Mouse (Mus musculus) liver, embryonic 12.5 days (tissue): ENCODE data around the gene Rad51b. TPM values are rescaled to one million over a fixed set of nuclear protein-coding genes. Genes with fewer than 3 reads are reported as not detected.

Experiments
- ATAC-seq: fragments of 200-750 bp; cut with Nextera tagmentation; 2 replicates; pipeline ENCODE4 v1.8.0; 2017; ENCODE audit warnings: moderate number of reproducible peaks, mild to moderate bottlenecking, moderate library complexity
- H3K27ac ChIP-seq: fragments of 300-500 bp; sonication (generic); 2 replicates; pipeline ENCODE4 v1.5.1; 2016; ENCODE audit warnings: mild to moderate bottlenecking
- H3K27me3 ChIP-seq: fragments of 300-500 bp; sonication (generic); replicated peaks from 2 replicates; pipeline ENCODE4 v1.6.1; 2016; ENCODE audit warnings: mild to moderate bottlenecking, moderate library complexity
- H3K36me3 ChIP-seq: fragments of 300-500 bp; sonication (generic); 2 replicates; pipeline ENCODE4 v1.6.1; 2016; ENCODE audit warnings: mild to moderate bottlenecking, moderate library complexity
- H3K4me1 ChIP-seq: fragments of 300-500 bp; sonication (generic); 2 replicates; pipeline ENCODE4 v1.6.1; 2016
- H3K4me2 ChIP-seq: fragments of 300-500 bp; sonication (generic); 2 replicates; pipeline ENCODE4 v1.6.1; 2016; ENCODE audit warnings: mild to moderate bottlenecking, moderate library complexity
- H3K4me3 ChIP-seq: fragments of 300-500 bp; sonication (generic); 2 replicates; pipeline ENCODE4 v1.5.1; 2016; ENCODE audit warnings: mild to moderate bottlenecking, moderate library complexity
- H3K9ac ChIP-seq: fragments of 300-500 bp; sonication (generic); 2 replicates; pipeline ENCODE4 v1.6.1; 2016; ENCODE audit warnings: mild to moderate bottlenecking, moderate library complexity
- H3K9me3 ChIP-seq: fragments of 300-500 bp; sonication (generic); replicated peaks from 2 replicates; pipeline ENCODE4 v1.6.1; 2016; ENCODE audit warnings: mild to moderate bottlenecking, moderate library complexity
- WGBS: fragments of 180-500 bp; shearing (Covaris S2); methylation state at CpG from one replicate; pipeline ENCODE4 v1.1.7; 2016; ENCODE audit not compliant: insufficient replicate concordance; 5-methylcytosine and 5-hydroxymethylcytosine counted together
- polyA plus RNA-seq: library from polyadenylated mRNA; unstranded; fragments of >200 nt; fragmentation: Nextera tagmentation; extraction: Ambion mirVana; gene quantifications from 2 replicates; pipeline ENCODE4 v1.2.1, GENCODE M21; 2016

Rad51b gene
- polyA plus RNA-seq, 1 experiment from 2014 or later = 7.5 TPM

GRCm38 (mm10) chr12:79808426-79809398, 511.6 kb downstream of the Rad51b start:
- WGBS = 80% methylated on average over 18 of the region's 18 CpGs
- no peaks in the 10 kb centered on the region for H3K27me3 ChIP-seq
- H3K4me3 ChIP-seq = no peak overlapping the region
- H3K27ac ChIP-seq = no peak overlapping the region
- H3K4me1 ChIP-seq = peaks cover 11% of the 10 kb centered on the region; the same call in 1 of the 2 replicates
- H3K4me2 ChIP-seq = no peak overlapping the region
- no peaks in the 10 kb centered on the region for H3K36me3 ChIP-seq
- no peak overlapping the region for H3K9ac ChIP-seq
- no peaks in the 10 kb centered on the region for H3K9me3 ChIP-seq
- ATAC-seq = no peak

- H3K27me3 ChIP-seq = no peaks in the 10 kb centered on the region
- WGBS = 82% methylated on average over 5 of the region's 5 CpGs
- no peaks in the 10 kb centered on the region for H3K36me3 ChIP-seq
- no peak overlapping the region for H3K4me3 ChIP-seq
- H3K4me2 ChIP-seq = no peak overlapping the region
- peaks cover 11% of the 10 kb centered on the region; the same call in 1 of the 2 replicates for H3K4me1 ChIP-seq
- no peak overlapping the region for H3K27ac ChIP-seq
- no peaks in the 10 kb centered on the region for H3K9me3 ChIP-seq
- ATAC-seq = no peak
- no peak overlapping the region for H3K9ac ChIP-seq
Observed at GRCm38 (mm10) chr12:79809518-79809917, 512.4 kb downstream of the Rad51b start.

- H3K27ac ChIP-seq = no peak overlapping the region
- H3K4me2 ChIP-seq = no peak overlapping the region
- H3K4me1 ChIP-seq = no peaks in the 10 kb centered on the region
- no peaks in the 10 kb centered on the region for H3K9me3 ChIP-seq
- H3K9ac ChIP-seq = no peak overlapping the region
- 79% methylated on average over 8 of the region's 8 CpGs for WGBS
- H3K27me3 ChIP-seq = no peaks in the 10 kb centered on the region
- H3K4me3 ChIP-seq = no peak overlapping the region
- ATAC-seq = no peak
- H3K36me3 ChIP-seq = no peaks in the 10 kb centered on the region; the same call in 1 of the 2 replicates
Observed at GRCm38 (mm10) chr12:79812422-79812821, 515.3 kb downstream of the Rad51b start.

- no peak for ATAC-seq
- H3K4me1 ChIP-seq = no peaks in the 10 kb centered on the region
- no peak overlapping the region for H3K4me2 ChIP-seq
- no peak overlapping the region for H3K4me3 ChIP-seq
- no peak overlapping the region for H3K9ac ChIP-seq
- no peaks in the 10 kb centered on the region for H3K27me3 ChIP-seq
- no peaks in the 10 kb centered on the region; the same call in 1 of the 2 replicates for H3K36me3 ChIP-seq
- 79% methylated on average over 18 of the region's 18 CpGs for WGBS
- H3K9me3 ChIP-seq = no peaks in the 10 kb centered on the region
- no peak overlapping the region for H3K27ac ChIP-seq
Observed at GRCm38 (mm10) chr12:79812838-79813563, 515.9 kb downstream of the Rad51b start.

GRCm38 (mm10) chr12:79813566-79814305, 516.7 kb downstream of the Rad51b start:
- no peak for ATAC-seq
- Histone ChIP-seq H3K9ac (no peak overlapping the region), H3K4me1 (no peaks in the 10 kb centered on the region), H3K4me2 (no peak overlapping the region), H3K27ac (no peak overlapping the region), H3K27me3 (no peaks in the 10 kb centered on the region), H3K9me3 (no peaks in the 10 kb centered on the region), H3K4me3 (no peak overlapping the region), H3K36me3 (no peaks in the 10 kb centered on the region; the same call in 1 of the 2 replicates)
- WGBS = 76% methylated on average over 8 of the region's 8 CpGs

GRCm38 (mm10) chr12:79814312-79815091, 517.4 kb downstream of the Rad51b start:
- no peak overlapping the region for H3K4me2 ChIP-seq
- no peak overlapping the region for H3K27ac ChIP-seq
- H3K27me3 ChIP-seq = no peaks in the 10 kb centered on the region
- WGBS = 83% methylated on average over 20 of the region's 20 CpGs
- H3K36me3 ChIP-seq = no peaks in the 10 kb centered on the region; the same call in 1 of the 2 replicates
- H3K4me3 ChIP-seq = no peak overlapping the region
- H3K9me3 ChIP-seq = no peaks in the 10 kb centered on the region
- no peaks in the 10 kb centered on the region for H3K4me1 ChIP-seq
- ATAC-seq = no peak
- no peak overlapping the region for H3K9ac ChIP-seq

GRCm38 (mm10) chr12:79816241-79816640, 519.2 kb downstream of the Rad51b start:
- Histone ChIP-seq H3K4me2 (no peak overlapping the region), H3K9me3 (no peaks in the 10 kb centered on the region), H3K4me1 (no peaks in the 10 kb centered on the region), H3K9ac (no peak overlapping the region), H3K27me3 (no peaks in the 10 kb centered on the region), H3K36me3 (no peaks in the 10 kb centered on the region; the same call in 1 of the 2 replicates), H3K4me3 (no peak overlapping the region), H3K27ac (no peak overlapping the region)
- 45% methylated on average over 4 of the region's 4 CpGs for WGBS
- no peak for ATAC-seq

- H3K27me3 ChIP-seq = no peaks in the 10 kb centered on the region
- no peak for ATAC-seq
- WGBS = 59% methylated on average over 8 of the region's 8 CpGs
- H3K36me3 ChIP-seq = no peaks in the 10 kb centered on the region
- no peaks in the 10 kb centered on the region for H3K4me1 ChIP-seq
- H3K4me3 ChIP-seq = no peak overlapping the region
- no peaks in the 10 kb centered on the region for H3K9me3 ChIP-seq
- no peak overlapping the region for H3K27ac ChIP-seq
- H3K9ac ChIP-seq = no peak overlapping the region
- H3K4me2 ChIP-seq = no peak overlapping the region
Observed at GRCm38 (mm10) chr12:79820228-79820958, 523.3 kb downstream of the Rad51b start.

GRCm38 (mm10) chr12:79821901-79822300, 524.8 kb downstream of the Rad51b start:
- 80% methylated on average over 5 of the region's 5 CpGs for WGBS
- ATAC-seq = no peak
- no peaks in the 10 kb centered on the region for H3K36me3 ChIP-seq
- H3K4me2 ChIP-seq = no peak overlapping the region
- H3K9me3 ChIP-seq = no peaks in the 10 kb centered on the region
- no peak overlapping the region for H3K27ac ChIP-seq
- H3K4me1 ChIP-seq = peaks cover 8% of the 10 kb centered on the region
- H3K4me3 ChIP-seq = no peak overlapping the region
- H3K27me3 ChIP-seq = no peaks in the 10 kb centered on the region
- H3K9ac ChIP-seq = no peak overlapping the region

- no peak for ATAC-seq
- Histone ChIP-seq H3K9me3 (no peaks in the 10 kb centered on the region), H3K27ac (no peak overlapping the region), H3K9ac (no peak overlapping the region), H3K4me3 (no peak overlapping the region), H3K4me2 (no peak overlapping the region), H3K4me1 (peaks cover 13% of the 10 kb centered on the region), H3K27me3 (no peaks in the 10 kb centered on the region), H3K36me3 (no peaks in the 10 kb centered on the region)
- 51% methylated on average over 2 of the region's 2 CpGs for WGBS
Observed at GRCm38 (mm10) chr12:79822401-79822800, 525.3 kb downstream of the Rad51b start.
